Mouse (Mus musculus): ENCODE data around the gene Apobr. TPM values are rescaled to one million over a fixed set of nuclear protein-coding genes. Genes with fewer than 3 reads are reported as not detected.

Apobr gene
- 0.27 and 0.40 TPM in 2 replicates for polyA plus RNA-seq (2016; fragmentation: Nextera tagmentation; extraction: Ambion mirVana)

DNA sequence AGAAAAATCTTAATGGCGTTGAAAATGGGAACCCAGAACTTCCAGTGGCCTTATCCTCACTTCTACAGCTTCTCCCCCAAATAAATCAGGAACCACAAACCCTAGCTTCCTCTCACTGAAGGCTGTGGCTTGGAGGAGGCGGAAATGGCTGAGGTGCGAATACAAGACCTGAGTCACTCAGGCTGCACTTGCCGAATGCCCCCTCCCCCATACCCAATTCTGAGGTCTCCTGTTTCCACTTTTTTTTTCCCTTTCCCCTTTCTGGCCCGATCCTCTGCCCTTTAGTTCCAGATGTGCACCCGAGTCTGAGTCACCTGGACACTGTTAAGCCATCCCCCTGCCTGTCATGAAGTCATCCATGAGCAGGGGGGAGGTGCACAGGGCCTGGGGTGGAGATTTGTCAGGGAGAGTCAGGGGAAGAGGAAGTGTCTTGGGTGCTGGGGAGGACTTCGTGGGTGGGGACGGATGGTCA, at the start of gene Apobr:
TSS of gene Apobr (plus strand) at position 437 of the 472 bp plus-strand sequence.
- ATAC-seq (ENCODE audit: low FRiP score, low read depth): no peak
- Histone ChIP-seq H3K9me3 (no peaks in the 10 kb centered on the region), H3K9ac (no peak within 1 kb of the TSS), H3K4me2 (replicated peaks) (peak within 1 kb of the TSS; percentile 83), H3K27ac (no peak within 1 kb of the TSS), H3K27me3 (replicated peaks) (peaks cover 12% of the 10 kb centered on the region; the same call in 1 of the 2 replicates), H3K4me1 (peaks cover 14% of the 10 kb centered on the region), H3K4me3 (no peak within 1 kb of the TSS; the same call in 1 of the 2 replicates), H3K36me3 (no peaks in the 10 kb centered on the region)
- WGBS: 80% methylated on average over 8 of the region's 8 CpGs

DNA sequence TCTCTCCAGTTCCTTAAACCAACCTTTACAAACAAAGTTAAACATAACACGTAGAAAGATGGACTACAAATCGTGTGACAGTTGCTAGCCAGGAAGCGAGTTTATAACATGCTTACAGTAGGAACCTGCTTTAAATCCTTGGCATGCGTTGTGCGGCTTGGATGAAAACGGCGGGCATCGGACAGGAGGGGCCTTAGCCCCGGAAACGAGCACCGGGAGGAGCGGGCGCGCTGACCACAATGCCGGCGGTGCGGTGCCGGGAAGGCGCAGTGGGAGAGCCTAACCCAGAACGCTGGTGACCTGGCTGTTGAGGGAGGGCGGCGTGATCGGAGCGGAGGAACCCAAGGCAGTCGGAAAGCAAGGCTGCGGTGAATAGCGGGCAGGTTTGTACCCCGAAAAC, 49.0 kb upstream of the Apobr start:
- no peak overlapping the region for H3K27ac ChIP-seq
- H3K27me3 ChIP-seq (replicated peaks): peaks cover 16% of the 10 kb centered on the region
- ATAC-seq (ENCODE audit: low FRiP score, low read depth): no peak
- H3K4me3 ChIP-seq: peak overlapping the region; percentile 42
- peak overlapping the region; percentile 54 for H3K9ac ChIP-seq
- H3K9me3 ChIP-seq: no peaks in the 10 kb centered on the region
- peak overlapping the region; percentile 84 for H3K4me2 ChIP-seq (replicated peaks)
- no peaks in the 10 kb centered on the region for H3K36me3 ChIP-seq
- WGBS: 3% methylated on average over 28 of the region's 28 CpGs
- H3K4me1 ChIP-seq: peaks cover 4% of the 10 kb centered on the region; the same call in 1 of the 2 replicates

DNA sequence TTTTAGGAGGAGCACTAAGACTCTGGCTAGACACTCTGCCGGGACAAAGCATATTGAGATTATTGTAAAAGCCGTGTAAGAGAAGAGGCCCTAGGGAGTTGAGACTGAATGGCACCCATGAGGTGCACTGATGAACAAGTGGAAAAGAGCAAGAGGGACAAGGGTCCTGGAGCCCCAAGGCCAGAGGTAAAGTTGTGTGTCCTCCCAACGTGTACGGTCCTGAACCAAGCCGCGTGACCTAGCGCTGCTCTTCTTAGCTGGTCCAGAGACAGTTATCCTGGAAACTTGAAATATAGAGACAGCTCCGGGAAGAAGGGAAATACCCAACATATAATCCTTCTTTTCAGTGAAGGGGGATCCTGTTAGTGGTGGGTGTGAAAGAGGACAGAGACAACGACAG, 48.3 kb upstream of the Apobr start:
- H3K9me3 ChIP-seq: no peaks in the 10 kb centered on the region
- peaks cover 4% of the 10 kb centered on the region; the same call in 1 of the 2 replicates for H3K4me1 ChIP-seq
- 62% methylated on average over 9 of the region's 9 CpGs for WGBS
- H3K27me3 ChIP-seq (replicated peaks): peaks cover 16% of the 10 kb centered on the region
- no peak overlapping the region for H3K9ac ChIP-seq
- no peak for ATAC-seq (ENCODE audit: low FRiP score, low read depth)
- H3K36me3 ChIP-seq: no peaks in the 10 kb centered on the region
- H3K4me2 ChIP-seq (replicated peaks): peak overlapping the region; percentile 84
- H3K27ac ChIP-seq: no peak overlapping the region
- H3K4me3 ChIP-seq: peak overlapping the region; percentile 42; the same call in 1 of the 2 replicates

GRCm38 (mm10) chr7:126537820-126538585, 46.7 kb upstream of the Apobr start:
- no peak overlapping the region for H3K9ac ChIP-seq
- no peak for ATAC-seq (ENCODE audit: low FRiP score, low read depth)
- peaks cover 4% of the 10 kb centered on the region; the same call in 1 of the 2 replicates for H3K4me1 ChIP-seq
- no peak overlapping the region for H3K4me3 ChIP-seq
- WGBS: 75% methylated on average over 5 of the region's 5 CpGs
- no peaks in the 10 kb centered on the region for H3K9me3 ChIP-seq
- H3K4me2 ChIP-seq (replicated peaks): no peak overlapping the region
- no peaks in the 10 kb centered on the region; the same call in 1 of the 2 replicates for H3K36me3 ChIP-seq
- H3K27ac ChIP-seq: no peak overlapping the region
- H3K27me3 ChIP-seq (replicated peaks): peaks cover 16% of the 10 kb centered on the region

GRCm38 (mm10) chr7:126541661-126542060, 43.1 kb upstream of the Apobr start:
- ATAC-seq (ENCODE audit: low FRiP score, low read depth): no peak

DNA sequence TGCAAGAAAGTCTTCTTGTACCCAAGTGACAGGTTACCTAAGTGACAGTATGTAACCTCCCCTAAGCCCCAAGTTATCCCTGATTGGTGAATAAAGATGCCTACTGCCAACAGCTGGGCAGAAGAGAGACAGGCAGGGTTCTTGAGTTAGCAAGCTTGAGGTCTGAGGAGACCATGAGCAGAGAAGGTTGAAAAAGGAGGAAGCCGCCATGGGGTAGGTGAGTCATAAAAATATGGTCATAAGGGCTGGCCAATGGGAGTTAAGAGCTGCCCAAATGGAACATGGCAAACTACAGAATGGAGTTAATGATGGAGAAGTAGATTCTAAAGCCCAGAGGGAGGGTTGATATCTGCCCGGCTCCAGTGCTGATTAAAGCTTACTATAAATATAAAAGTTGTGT, 39.1 kb upstream of the Apobr start:
- H3K27ac ChIP-seq: no peak overlapping the region
- H3K9me3 ChIP-seq: no peaks in the 10 kb centered on the region
- no peaks in the 10 kb centered on the region for H3K27me3 ChIP-seq (replicated peaks)
- peaks cover 65% of the 10 kb centered on the region for H3K36me3 ChIP-seq
- ATAC-seq (ENCODE audit: low FRiP score, low read depth): no peak
- no peak overlapping the region for H3K4me2 ChIP-seq (replicated peaks)
- no peak overlapping the region for H3K9ac ChIP-seq
- 93% methylated on average over 2 of the region's 2 CpGs for WGBS
- H3K4me3 ChIP-seq: no peak overlapping the region
- H3K4me1 ChIP-seq: no peaks in the 10 kb centered on the region

More at GRCm38 (mm10) chr7:126541661-126542060, 43.1 kb upstream of the Apobr start:
- no peak overlapping the region for H3K4me3 ChIP-seq
- no peak overlapping the region for H3K9ac ChIP-seq
- H3K4me1 ChIP-seq: no peaks in the 10 kb centered on the region
- 81% methylated on average over 1 of the region's 1 CpGs for WGBS
- no peaks in the 10 kb centered on the region for H3K9me3 ChIP-seq
- H3K27me3 ChIP-seq (replicated peaks): peaks cover 6% of the 10 kb centered on the region
- peaks cover 26% of the 10 kb centered on the region for H3K36me3 ChIP-seq
- no peak overlapping the region for H3K27ac ChIP-seq
- H3K4me2 ChIP-seq (replicated peaks): no peak overlapping the region

- no peak overlapping the region for H3K9ac ChIP-seq
- no peaks in the 10 kb centered on the region for H3K27me3 ChIP-seq (replicated peaks)
- no peaks in the 10 kb centered on the region for H3K4me1 ChIP-seq
- H3K4me3 ChIP-seq: no peak overlapping the region
- ATAC-seq (ENCODE audit: low FRiP score, low read depth): no peak
- H3K4me2 ChIP-seq (replicated peaks): no peak overlapping the region
- no peak overlapping the region for H3K27ac ChIP-seq
- 100% methylated on average over 1 of the region's 1 CpGs for WGBS
- no peaks in the 10 kb centered on the region for H3K9me3 ChIP-seq
- peaks cover 93% of the 10 kb centered on the region for H3K36me3 ChIP-seq
These were observed 29.9 kb upstream of the Apobr start for GRCm38 (mm10) chr7:126554796-126555195.

GRCm38 (mm10) chr7:126556635-126557034, 28.1 kb upstream of the Apobr start:
- Histone ChIP-seq H3K36me3 (peaks cover 91% of the 10 kb centered on the region), H3K4me3 (no peak overlapping the region), H3K4me1 (no peaks in the 10 kb centered on the region), H3K9me3 (no peaks in the 10 kb centered on the region), H3K4me2 (replicated peaks) (no peak overlapping the region), H3K27ac (no peak overlapping the region), H3K27me3 (replicated peaks) (no peaks in the 10 kb centered on the region), H3K9ac (no peak overlapping the region)
- WGBS: 95% methylated on average over 5 of the region's 5 CpGs
- ATAC-seq (ENCODE audit: low FRiP score, low read depth): no peak

DNA sequence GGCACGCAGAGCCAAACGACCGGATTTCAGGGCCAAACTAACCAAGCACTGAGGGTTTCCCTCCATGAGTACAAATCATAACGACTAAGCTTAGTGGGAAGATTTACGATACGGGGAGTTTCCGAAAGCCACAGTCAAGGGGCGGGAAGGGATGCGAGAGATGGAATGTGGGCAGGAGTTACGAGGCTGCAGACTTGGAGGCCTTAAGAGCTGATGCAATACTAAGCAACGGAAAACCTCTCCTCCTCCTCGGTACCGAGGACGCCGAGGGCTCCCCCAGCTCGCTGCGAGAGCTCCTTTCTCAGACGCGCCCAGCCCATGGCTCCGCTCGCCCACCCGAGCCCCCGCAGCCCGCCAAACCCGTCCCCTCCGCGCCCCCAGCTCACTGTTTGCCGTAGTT, 19.0 kb upstream of the Apobr start:
- H3K9me3 ChIP-seq: no peaks in the 10 kb centered on the region
- H3K9ac ChIP-seq: peak overlapping the region; percentile 84
- H3K27ac ChIP-seq: peak overlapping the region; percentile 37; the same call in 1 of the 2 replicates
- 0 out of 2 replicates have a peak, but pooled peaks have one; percentile 19 for ATAC-seq (ENCODE audit: low FRiP score, low read depth)
- H3K4me3 ChIP-seq: peak overlapping the region; percentile 93
- H3K4me2 ChIP-seq (replicated peaks): peak overlapping the region; percentile 73
- peaks cover 38% of the 10 kb centered on the region for H3K36me3 ChIP-seq
- H3K4me1 ChIP-seq: 0 out of 2 replicates have a peak, but pooled peaks cover 4% of the 10 kb centered on the region
- H3K27me3 ChIP-seq (replicated peaks): no peaks in the 10 kb centered on the region
- WGBS: under 1% methylated on average over 28 of the region's 28 CpGs

- H3K4me2 ChIP-seq (replicated peaks): peak within 1 kb of the TSS; percentile 73
- H3K4me1 ChIP-seq: 0 out of 2 replicates have a peak, but pooled peaks cover 4% of the 10 kb centered on the region
- peak within 1 kb of the TSS; percentile 84 for H3K9ac ChIP-seq
- under 1% methylated on average over 46 of the region's 46 CpGs for WGBS
- peak within 1 kb of the TSS; percentile 93 for H3K4me3 ChIP-seq
- no peaks in the 10 kb centered on the region for H3K27me3 ChIP-seq (replicated peaks)
- no peaks in the 10 kb centered on the region for H3K9me3 ChIP-seq
- peaks cover 32% of the 10 kb centered on the region for H3K36me3 ChIP-seq
- peak; percentile 91 for ATAC-seq (ENCODE audit: low FRiP score, low read depth)
- H3K27ac ChIP-seq: peak within 1 kb of the TSS; percentile 37; the same call in 1 of the 2 replicates
These were observed 18.5 kb upstream of the Apobr start, which contains the start of gene Eif3c for GRCm38 (mm10) chr7:126566094-126566765. Eif3c (minus strand) TSS chr7:126566411.

GRCm38 (mm10) chr7:126576946-126577345, 7.8 kb upstream of the Apobr start:
- Histone ChIP-seq H3K27me3 (replicated peaks) (no peaks in the 10 kb centered on the region), H3K9ac (no peak overlapping the region), H3K4me1 (no peaks in the 10 kb centered on the region), H3K4me2 (replicated peaks) (no peak overlapping the region), H3K4me3 (no peak overlapping the region), H3K9me3 (no peaks in the 10 kb centered on the region), H3K27ac (no peak overlapping the region), H3K36me3 (peaks cover 15% of the 10 kb centered on the region)
- 50% methylated on average over 8 of the region's 8 CpGs for WGBS
- no peak for ATAC-seq (ENCODE audit: low FRiP score, low read depth)

DNA sequence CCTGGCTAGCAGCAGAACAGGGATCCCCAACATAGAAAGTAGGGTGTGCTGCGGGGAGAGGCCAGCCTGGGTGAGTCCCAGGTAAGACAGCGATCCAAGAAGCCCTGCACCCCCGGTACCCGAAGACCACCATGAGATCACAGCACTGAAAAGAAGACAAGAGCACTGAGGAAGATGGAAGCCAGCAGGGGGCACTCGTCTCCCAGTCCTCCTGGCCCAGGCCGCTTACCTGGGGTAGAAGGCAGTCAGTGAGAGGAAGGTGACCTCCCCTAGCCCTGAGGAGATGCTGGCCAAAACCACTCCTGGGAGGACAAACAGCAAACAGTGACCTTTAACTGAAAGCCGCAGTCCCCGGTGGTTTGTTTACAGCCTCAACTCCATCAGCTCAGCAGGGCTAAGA, 5.6 kb upstream of the Apobr start:
- no peak overlapping the region for H3K4me2 ChIP-seq (replicated peaks)
- peaks cover 10% of the 10 kb centered on the region; the same call in 1 of the 2 replicates for H3K36me3 ChIP-seq
- H3K4me3 ChIP-seq: no peak overlapping the region
- H3K27me3 ChIP-seq (replicated peaks): no peaks in the 10 kb centered on the region
- 60% methylated on average over 8 of the region's 8 CpGs for WGBS
- no peaks in the 10 kb centered on the region for H3K9me3 ChIP-seq
- H3K4me1 ChIP-seq: peaks cover 6% of the 10 kb centered on the region; the same call in 1 of the 2 replicates
- no peak overlapping the region for H3K9ac ChIP-seq
- H3K27ac ChIP-seq: no peak overlapping the region
- no peak for ATAC-seq (ENCODE audit: low FRiP score, low read depth)
